Mouse (Mus musculus) 3T3-L1 (cell line): ENCODE results near the gene Yif1b.
A peak's percentile ranks its signal among the peaks of the same experiment; 100 is the strongest.

Source experiments
- DNase-seq: peaks from one replicate; pipeline ENCODE4 v3.0.0-alpha.2; 2015; ENCODE audit warnings: low read depth, low spot score

Gene Yif1b

GRCm38 (mm10) chr7:29280801-29281200 lies 42.7 kb downstream of the Yif1b start:
- no peak for DNase-seq

GRCm38 (mm10) chr7:29281201-29282073 lies 43.3 kb downstream of the Yif1b start, which contains the start of gene Spint2:
Spint2 (minus strand) TSS chr7:29281912.
- DNase-seq: no peak

- no peak for DNase-seq
These were observed 44.0 kb downstream of the Yif1b start for GRCm38 (mm10) chr7:29282074-29282554.

- DNase-seq: no peak
These were observed 45.7 kb downstream of the Yif1b start for GRCm38 (mm10) chr7:29283876-29284275.

GRCm38 (mm10) chr7:29284523-29284922 lies 46.4 kb downstream of the Yif1b start:
- no peak for DNase-seq

GRCm38 (mm10) chr7:29287481-29287880 lies 49.4 kb downstream of the Yif1b start:
- no peak for DNase-seq

- DNase-seq: no peak
These were observed 50.0 kb downstream of the Yif1b start for GRCm38 (mm10) chr7:29288079-29288478.

GRCm38 (mm10) chr7:29288942-29289638 lies 51.0 kb downstream of the Yif1b start, which contains the start of gene Ppp1r14a:
Ppp1r14a (plus strand) TSS chr7:29289308.
- no peak for DNase-seq

- DNase-seq: no peak
These were observed 51.7 kb downstream of the Yif1b start for GRCm38 (mm10) chr7:29289856-29290255.

- no peak for DNase-seq
These were observed 52.8 kb downstream of the Yif1b start for GRCm38 (mm10) chr7:29290691-29291485.

GRCm38 (mm10) chr7:29291616-29292457 lies 53.7 kb downstream of the Yif1b start:
- no peak for DNase-seq

GRCm38 (mm10) chr7:29292458-29293098 lies 54.4 kb downstream of the Yif1b start:
- DNase-seq: no peak

GRCm38 (mm10) chr7:29293131-29294065 lies 55.3 kb downstream of the Yif1b start:
- DNase-seq: no peak

GRCm38 (mm10) chr7:29294111-29294761 lies 56.1 kb downstream of the Yif1b start:
- DNase-seq: no peak

- DNase-seq: no peak
These were observed 57.9 kb downstream of the Yif1b start for GRCm38 (mm10) chr7:29295861-29296647.

GRCm38 (mm10) chr7:29296998-29297397 lies 58.9 kb downstream of the Yif1b start:
- peak; percentile 77 for DNase-seq
